Mouse (Mus musculus): Measurements from ENCODE around the gene Mta2. TPM values are rescaled to one million over a fixed set of nuclear protein-coding genes. Genes with fewer than 3 reads are reported as not detected.

Gene Mta2
- polyA plus RNA-seq, 1 experiment from 2014 or later = 83.6 TPM

DNA sequence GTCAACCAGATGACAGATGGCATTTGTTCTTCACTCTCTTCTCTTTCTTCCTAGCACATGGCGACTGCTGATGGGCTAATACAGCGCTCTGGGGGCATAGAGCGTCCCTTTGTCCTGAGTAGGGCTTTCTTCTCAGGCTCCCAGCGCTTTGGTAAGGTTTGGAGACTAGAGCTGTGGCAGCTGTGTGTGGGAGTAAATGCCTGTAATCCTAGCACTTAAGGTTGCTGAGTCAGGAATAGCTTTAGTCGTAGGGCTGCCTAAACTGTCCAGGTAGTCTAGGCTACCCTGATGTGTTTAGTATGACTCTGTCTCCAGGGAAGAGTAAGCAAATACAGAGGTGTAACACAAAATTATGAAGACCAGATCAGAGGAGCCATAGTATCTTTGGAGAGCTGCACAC is 29.9 kb upstream of the Mta2 start:
- no peaks in the 10 kb centered on the region for H3K9me3 ChIP-seq
- H3K27ac ChIP-seq (replicated peaks) = no peak overlapping the region
- H3K4me3 ChIP-seq = no peak overlapping the region
- no peak for ATAC-seq (ENCODE audit: extremely low read depth, insufficient number of reproducible peaks, low FRiP score, low TSS enrichment)
- no peak overlapping the region for H3K9ac ChIP-seq
- WGBS = 90% methylated on average over 5 of the region's 5 CpGs
- H3K36me3 ChIP-seq = peaks cover 100% of the 10 kb centered on the region
- no peaks in the 10 kb centered on the region for H3K4me1 ChIP-seq
- H3K27me3 ChIP-seq (replicated peaks) = no peaks in the 10 kb centered on the region
- H3K4me2 ChIP-seq = no peak overlapping the region

DNA sequence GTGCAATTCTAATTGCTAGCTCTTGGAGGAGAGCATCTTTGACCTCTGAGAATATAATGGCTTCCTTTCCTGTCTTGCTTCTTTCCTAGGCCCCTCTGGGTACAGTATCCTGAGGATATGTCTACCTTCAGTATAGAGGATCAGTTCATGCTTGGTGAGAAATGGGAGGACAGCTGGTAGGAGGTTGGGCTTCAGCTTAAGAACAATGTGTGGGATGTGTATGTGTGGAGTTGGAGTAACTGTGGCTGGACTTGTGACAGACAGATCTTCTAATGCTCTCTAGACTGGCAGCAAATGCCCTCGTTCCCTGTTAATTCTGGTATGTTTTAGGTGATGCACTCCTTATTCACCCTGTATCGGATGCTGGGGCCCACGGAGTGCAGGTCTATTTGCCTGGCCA is 27.5 kb upstream of the Mta2 start:
- no peak for ATAC-seq (ENCODE audit: extremely low read depth, insufficient number of reproducible peaks, low FRiP score, low TSS enrichment)
- H3K36me3 ChIP-seq = peaks cover 81% of the 10 kb centered on the region
- H3K27ac ChIP-seq (replicated peaks) = no peak overlapping the region
- no peak overlapping the region for H3K4me2 ChIP-seq
- no peak overlapping the region for H3K4me3 ChIP-seq
- H3K27me3 ChIP-seq (replicated peaks) = no peaks in the 10 kb centered on the region
- no peak overlapping the region for H3K9ac ChIP-seq
- H3K9me3 ChIP-seq = no peaks in the 10 kb centered on the region
- no peaks in the 10 kb centered on the region for H3K4me1 ChIP-seq
- 92% methylated on average over 3 of the region's 3 CpGs for WGBS

DNA sequence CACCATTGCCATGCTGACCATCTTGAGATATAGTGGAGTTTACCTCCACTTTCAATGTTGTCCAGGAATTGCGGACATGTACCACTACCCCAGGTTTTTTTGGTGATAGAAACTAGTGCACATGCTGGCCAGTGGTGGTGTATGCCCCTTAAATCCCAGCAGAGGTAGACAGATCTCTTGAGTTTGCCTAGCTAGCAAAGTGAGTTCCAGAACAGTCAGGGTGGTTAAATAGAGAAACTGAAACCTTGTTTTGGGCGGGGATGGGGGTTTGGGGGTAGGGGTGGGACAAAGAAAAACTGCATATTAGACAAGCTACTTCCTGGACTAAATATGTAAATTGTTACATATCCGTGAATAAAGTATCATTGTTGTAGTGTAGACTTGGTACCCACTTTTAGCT is 22.7 kb upstream of the Mta2 start:
- Histone ChIP-seq H3K27ac (replicated peaks) (no peak overlapping the region), H3K4me2 (no peak overlapping the region), H3K9ac (no peak overlapping the region), H3K27me3 (replicated peaks) (no peaks in the 10 kb centered on the region), H3K4me3 (no peak overlapping the region), H3K36me3 (peaks cover 48% of the 10 kb centered on the region), H3K9me3 (no peaks in the 10 kb centered on the region), H3K4me1 (peaks cover 15% of the 10 kb centered on the region)
- no peak for ATAC-seq (ENCODE audit: extremely low read depth, insufficient number of reproducible peaks, low FRiP score, low TSS enrichment)
- 92% methylated on average over 3 of the region's 3 CpGs for WGBS

DNA sequence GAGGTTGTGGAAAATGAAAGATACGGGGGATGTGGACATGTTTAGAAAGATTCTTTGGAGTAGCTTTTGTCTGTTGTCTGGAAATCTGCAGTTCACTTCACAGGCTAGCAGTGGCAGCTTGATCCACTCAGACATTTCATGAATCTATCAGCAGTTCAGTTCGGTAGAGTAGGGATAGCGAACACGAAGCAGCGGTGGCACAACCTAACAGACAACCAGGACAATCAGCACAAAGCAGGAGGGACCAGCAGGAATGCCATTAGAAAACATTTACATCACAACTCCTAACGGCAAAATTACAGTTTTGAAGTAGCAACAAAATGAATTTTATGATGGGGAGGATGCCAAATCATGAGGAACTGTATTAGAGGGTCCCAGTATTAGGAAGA is 22.0 kb upstream of the Mta2 start:
- peaks cover 15% of the 10 kb centered on the region for H3K4me1 ChIP-seq
- H3K4me2 ChIP-seq = peak overlapping the region; percentile 91
- peak overlapping the region; percentile 91 for H3K9ac ChIP-seq
- peaks cover 41% of the 10 kb centered on the region for H3K36me3 ChIP-seq
- ATAC-seq (ENCODE audit: extremely low read depth, insufficient number of reproducible peaks, low FRiP score, low TSS enrichment) = no peak
- no peaks in the 10 kb centered on the region for H3K27me3 ChIP-seq (replicated peaks)
- H3K4me3 ChIP-seq = peak overlapping the region; percentile 72
- no peaks in the 10 kb centered on the region for H3K9me3 ChIP-seq
- peak overlapping the region; percentile 89 for H3K27ac ChIP-seq (replicated peaks)
- WGBS = 52% methylated on average over 6 of the region's 6 CpGs

DNA sequence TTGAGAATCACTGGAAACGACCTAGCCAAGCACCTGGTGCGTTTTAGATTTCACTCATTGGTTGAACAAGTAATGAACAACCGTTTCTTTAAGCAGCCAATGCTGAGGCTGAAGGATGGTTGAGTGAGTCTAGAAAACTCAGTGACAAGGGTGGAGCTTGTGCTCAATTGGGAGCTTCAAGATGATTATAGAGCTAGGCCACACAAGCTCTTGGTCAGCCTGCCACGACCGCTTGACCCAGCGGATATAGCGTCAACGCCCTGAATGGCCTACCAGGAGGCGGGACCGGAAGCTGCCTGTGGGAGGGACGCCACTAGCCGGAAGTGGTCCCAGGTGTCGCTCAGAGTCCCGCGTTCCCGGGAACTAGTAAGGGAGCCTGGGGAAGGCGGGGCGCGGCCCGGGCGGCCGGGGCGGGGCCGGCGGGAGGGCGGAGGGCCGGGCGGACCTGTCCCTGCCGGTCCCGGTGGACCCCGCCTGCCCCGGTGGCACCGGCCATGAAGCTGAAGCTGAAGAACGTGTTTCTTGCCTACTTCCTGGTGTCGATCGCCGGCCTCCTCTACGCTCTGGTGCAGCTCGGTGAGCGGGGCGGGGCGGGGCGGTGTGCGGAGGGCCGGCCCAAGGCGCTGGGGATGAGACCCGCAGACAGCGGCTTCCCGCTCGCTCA is 21.5 kb upstream of the Mta2 start, which contains the start of gene B3gat3:
Gene B3gat3 (plus strand): TSS at position 302 of the 664 bp plus-strand sequence.
- peak within 1 kb of the TSS; percentile 91 for H3K4me2 ChIP-seq
- H3K36me3 ChIP-seq = peaks cover 37% of the 10 kb centered on the region
- peaks cover 15% of the 10 kb centered on the region for H3K4me1 ChIP-seq
- H3K4me3 ChIP-seq = peak within 1 kb of the TSS; percentile 72
- no peaks in the 10 kb centered on the region for H3K27me3 ChIP-seq (replicated peaks)
- ATAC-seq (ENCODE audit: extremely low read depth, insufficient number of reproducible peaks, low FRiP score, low TSS enrichment) = peak; percentile 95
- H3K9me3 ChIP-seq = no peaks in the 10 kb centered on the region
- peak within 1 kb of the TSS; percentile 89 for H3K27ac ChIP-seq (replicated peaks)
- 3% methylated on average over 43 of the region's 50 CpGs for WGBS
- peak within 1 kb of the TSS; percentile 91 for H3K9ac ChIP-seq

DNA sequence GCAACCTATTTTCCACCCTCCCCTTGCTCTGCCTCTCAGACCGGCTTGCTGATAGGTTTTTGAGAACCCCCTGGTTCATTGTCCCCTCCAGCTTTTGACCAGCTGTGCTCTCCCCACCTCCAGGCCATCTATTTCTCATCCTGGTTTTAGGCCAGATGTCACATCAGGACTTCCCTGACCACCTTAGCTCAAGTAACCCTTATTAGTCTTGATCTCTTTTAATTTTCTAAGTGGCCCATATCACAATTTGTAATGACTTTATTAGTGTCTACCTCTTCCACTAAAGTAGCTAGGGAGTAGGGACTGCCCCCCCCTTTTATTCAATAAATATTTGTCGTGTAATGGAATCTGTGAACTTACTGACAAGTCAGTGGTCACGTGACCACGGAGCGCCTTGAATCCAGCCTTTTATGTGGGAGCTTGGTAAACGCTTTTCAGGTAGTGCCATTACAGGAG is 20.8 kb upstream of the Mta2 start:
- H3K4me1 ChIP-seq = peaks cover 15% of the 10 kb centered on the region
- 0 out of 2 replicates have a peak, but pooled peaks have one; percentile 4 for ATAC-seq (ENCODE audit: extremely low read depth, insufficient number of reproducible peaks, low FRiP score, low TSS enrichment)
- H3K36me3 ChIP-seq = peaks cover 37% of the 10 kb centered on the region
- peak overlapping the region; percentile 91 for H3K4me2 ChIP-seq
- peak overlapping the region; percentile 91 for H3K9ac ChIP-seq
- H3K27ac ChIP-seq (replicated peaks) = peak overlapping the region; percentile 89
- 1% methylated on average over 6 of the region's 6 CpGs for WGBS
- H3K4me3 ChIP-seq = peak overlapping the region; percentile 72
- H3K9me3 ChIP-seq = no peaks in the 10 kb centered on the region
- H3K27me3 ChIP-seq (replicated peaks) = no peaks in the 10 kb centered on the region

DNA sequence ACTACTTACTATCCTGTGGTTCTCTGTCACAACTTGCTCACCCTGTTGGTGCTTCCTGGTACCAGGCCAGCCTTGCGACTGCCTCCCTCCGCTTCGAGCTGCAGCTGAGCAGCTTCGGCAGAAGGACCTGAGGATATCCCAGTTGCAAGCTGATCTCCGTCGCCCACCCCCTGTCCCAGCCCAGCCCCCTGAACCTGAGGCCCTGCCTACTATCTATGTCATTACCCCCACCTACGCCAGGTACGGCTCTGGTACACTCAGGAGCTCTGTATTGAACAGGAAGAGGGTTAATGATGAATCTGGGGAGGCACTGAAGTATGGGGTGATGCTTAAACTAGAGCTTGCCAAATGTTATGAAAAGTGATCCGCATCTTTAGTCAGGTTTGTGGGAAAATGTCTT is 19.9 kb upstream of the Mta2 start:
- peaks cover 37% of the 10 kb centered on the region for H3K36me3 ChIP-seq
- no peaks in the 10 kb centered on the region for H3K9me3 ChIP-seq
- H3K4me1 ChIP-seq = peaks cover 15% of the 10 kb centered on the region
- no peak overlapping the region for H3K27ac ChIP-seq (replicated peaks)
- peak overlapping the region; percentile 72 for H3K4me3 ChIP-seq
- H3K4me2 ChIP-seq = peak overlapping the region; percentile 91
- H3K9ac ChIP-seq = peak overlapping the region; percentile 91
- no peak for ATAC-seq (ENCODE audit: extremely low read depth, insufficient number of reproducible peaks, low FRiP score, low TSS enrichment)
- no peaks in the 10 kb centered on the region for H3K27me3 ChIP-seq (replicated peaks)
- WGBS = 80% methylated on average over 9 of the region's 9 CpGs

DNA sequence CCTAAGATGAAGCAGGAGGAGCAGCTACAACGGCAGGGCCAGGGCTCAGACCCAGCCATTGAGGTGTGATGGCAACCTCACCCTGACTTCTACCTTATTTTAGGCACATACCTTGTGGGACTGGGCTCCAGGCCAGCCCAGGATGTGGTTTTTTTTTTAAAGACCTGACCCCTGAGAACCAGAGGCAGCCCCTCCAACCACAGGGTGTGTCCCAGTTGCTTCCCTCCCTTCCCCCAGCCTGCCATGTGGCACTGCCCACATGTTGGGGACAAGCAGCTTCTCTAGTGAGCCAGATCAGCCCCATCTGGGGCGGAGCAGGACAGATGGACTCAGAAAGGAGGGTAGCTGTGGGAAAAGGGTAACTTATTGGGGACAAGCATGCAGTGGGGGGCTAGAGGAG is 14.9 kb upstream of the Mta2 start:
- Histone ChIP-seq H3K4me3 (no peak overlapping the region), H3K9ac (no peak overlapping the region), H3K36me3 (peaks cover 50% of the 10 kb centered on the region), H3K9me3 (no peaks in the 10 kb centered on the region), H3K4me2 (no peak overlapping the region), H3K27ac (replicated peaks) (no peak overlapping the region), H3K27me3 (replicated peaks) (no peaks in the 10 kb centered on the region), H3K4me1 (peaks cover 23% of the 10 kb centered on the region)
- 87% methylated on average over 2 of the region's 2 CpGs for WGBS
- ATAC-seq (ENCODE audit: extremely low read depth, insufficient number of reproducible peaks, low FRiP score, low TSS enrichment) = no peak

DNA sequence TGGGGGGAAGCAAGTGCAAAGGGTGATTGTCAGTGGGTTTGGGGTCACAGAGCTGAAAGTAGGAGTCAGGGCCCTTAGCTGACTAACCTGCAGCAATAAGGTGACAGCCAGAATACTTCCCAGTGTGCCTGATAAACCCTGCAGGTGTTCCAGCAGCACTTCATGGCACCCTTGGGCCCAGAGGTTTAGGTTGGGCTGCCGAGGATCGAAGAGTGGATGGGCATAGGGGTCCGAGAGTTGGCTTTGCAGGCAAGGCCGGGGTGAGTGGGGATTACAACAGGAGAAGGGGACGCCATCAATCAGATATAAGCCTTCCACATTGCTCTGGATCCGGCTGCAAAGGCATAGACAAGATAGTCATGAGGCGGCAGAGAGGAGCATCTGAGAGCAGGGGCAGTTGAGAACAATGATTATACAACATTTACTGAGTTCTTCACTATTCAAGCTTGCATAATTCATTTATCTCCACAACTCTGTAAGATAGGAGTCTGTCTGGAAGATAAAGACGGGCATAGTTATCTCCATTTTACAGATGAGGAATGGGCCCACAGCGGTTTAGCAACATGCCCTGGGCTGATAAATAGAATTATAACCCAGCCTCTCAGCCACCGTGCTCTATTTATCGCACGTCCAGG is 13.7 kb upstream of the Mta2 start:
- 77% methylated on average over 12 of the region's 12 CpGs for WGBS
- peaks cover 21% of the 10 kb centered on the region for H3K4me1 ChIP-seq
- H3K4me2 ChIP-seq = no peak overlapping the region
- H3K27ac ChIP-seq (replicated peaks) = no peak overlapping the region
- no peak overlapping the region for H3K9ac ChIP-seq
- H3K36me3 ChIP-seq = peaks cover 49% of the 10 kb centered on the region
- no peaks in the 10 kb centered on the region for H3K9me3 ChIP-seq
- no peak for ATAC-seq (ENCODE audit: extremely low read depth, insufficient number of reproducible peaks, low FRiP score, low TSS enrichment)
- H3K4me3 ChIP-seq = no peak overlapping the region
- no peaks in the 10 kb centered on the region for H3K27me3 ChIP-seq (replicated peaks)

DNA sequence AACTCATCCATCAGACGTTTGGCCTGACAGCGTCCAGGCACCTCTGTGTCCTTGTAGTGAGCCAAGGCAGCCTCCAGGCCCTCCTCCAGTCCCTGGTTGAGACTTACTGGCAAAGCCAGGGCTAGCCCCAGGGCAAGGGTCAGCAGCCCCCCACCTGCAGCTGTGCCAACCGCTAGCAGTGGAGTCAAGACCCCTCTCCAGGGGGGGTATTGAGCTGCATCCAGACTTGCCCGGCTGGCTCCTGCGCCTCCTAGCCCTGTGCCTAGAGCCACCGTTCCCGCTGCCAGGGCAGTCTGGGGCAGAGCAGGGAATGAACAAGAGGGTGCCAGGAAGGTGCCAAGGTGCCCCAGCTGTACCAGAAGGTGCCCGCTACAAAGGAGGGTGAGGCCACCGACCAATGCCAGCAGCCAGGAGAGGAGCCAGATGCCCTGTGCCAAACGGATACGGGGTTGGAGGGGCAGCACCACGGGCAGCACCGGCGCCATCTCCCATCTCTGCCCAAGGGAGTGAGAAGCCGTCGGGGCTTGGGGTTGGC is 12.9 kb upstream of the Mta2 start:
- Histone ChIP-seq H3K9me3 (no peaks in the 10 kb centered on the region), H3K27ac (replicated peaks) (peak overlapping the region; percentile 82), H3K36me3 (peaks cover 50% of the 10 kb centered on the region), H3K4me3 (peak overlapping the region; percentile 89), H3K4me1 (peaks cover 21% of the 10 kb centered on the region), H3K4me2 (peak overlapping the region; percentile 87), H3K27me3 (replicated peaks) (no peaks in the 10 kb centered on the region), H3K9ac (peak overlapping the region; percentile 91)
- WGBS = 18% methylated on average over 16 of the region's 16 CpGs
- ATAC-seq (ENCODE audit: extremely low read depth, insufficient number of reproducible peaks, low FRiP score, low TSS enrichment) = no peak

DNA sequence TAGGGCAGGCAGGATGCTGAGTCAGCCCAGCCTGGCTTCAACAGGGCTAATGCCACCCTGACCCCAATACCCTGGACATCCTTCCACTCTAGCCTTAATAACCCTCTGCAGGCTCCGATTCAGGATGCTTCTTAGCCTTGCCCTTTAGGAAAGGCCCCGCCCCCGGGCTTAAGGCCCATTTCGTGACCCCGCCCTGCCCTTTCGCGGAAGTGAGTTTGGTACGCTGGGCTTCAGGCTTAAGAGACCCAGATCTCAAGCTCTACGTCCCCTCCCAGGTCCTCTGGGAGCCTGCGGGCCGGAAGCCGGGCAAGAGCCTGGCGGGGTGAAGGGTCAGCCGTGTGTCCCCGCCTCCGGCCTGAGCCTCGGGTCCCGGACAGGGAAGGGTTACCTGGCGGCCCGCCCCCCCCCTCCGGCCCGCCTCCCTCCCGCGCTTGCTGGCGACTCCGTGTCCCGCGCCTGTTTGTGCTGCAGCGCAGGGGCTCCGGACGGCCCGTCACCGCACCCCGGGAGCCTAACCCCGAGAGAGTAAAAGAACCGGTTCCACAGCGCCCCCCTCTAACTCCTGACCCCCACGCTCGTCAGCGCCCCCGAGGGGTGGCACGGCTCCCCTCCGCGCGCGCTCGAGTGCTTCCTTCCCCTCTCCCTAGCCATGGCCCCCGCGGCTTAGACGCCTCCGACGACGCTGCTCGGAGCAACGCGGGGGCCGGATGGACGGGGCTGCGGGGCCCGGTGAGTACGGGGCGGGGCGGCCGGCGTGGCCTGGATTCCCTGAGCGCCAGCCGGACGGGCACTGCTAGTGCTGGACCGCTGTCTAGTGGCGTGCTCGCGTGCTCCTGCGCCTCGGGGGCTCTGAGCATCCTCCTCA is 12.2 kb upstream of the Mta2 start, which contains the start of the genes Rom1 and Eml3:
Gene Rom1 (minus strand): TSS at position 133 of the 865 bp plus-strand sequence.
Gene Eml3 (plus strand): TSS at position 329 of the 865 bp plus-strand sequence.
- peak within 1 kb of the TSS; percentile 89 for H3K4me3 ChIP-seq
- H3K36me3 ChIP-seq = peaks cover 54% of the 10 kb centered on the region
- H3K27me3 ChIP-seq (replicated peaks) = no peaks in the 10 kb centered on the region
- H3K4me2 ChIP-seq = peak within 1 kb of the TSS; percentile 87
- ATAC-seq (ENCODE audit: extremely low read depth, insufficient number of reproducible peaks, low FRiP score, low TSS enrichment) = peak; percentile 78
- peak within 1 kb of the TSS; percentile 91 for H3K9ac ChIP-seq
- WGBS = under 1% methylated on average over 71 of the region's 74 CpGs
- peaks cover 21% of the 10 kb centered on the region for H3K4me1 ChIP-seq
- no peaks in the 10 kb centered on the region for H3K9me3 ChIP-seq
- H3K27ac ChIP-seq (replicated peaks) = peak within 1 kb of the TSS; percentile 82
